Mouse (Mus musculus) gonadal fat pad, adult 2 months (tissue): ENCODE measurements around the gene Btbd1. TPM values are rescaled to one million over a fixed set of nuclear protein-coding genes. Genes with fewer than 3 reads are reported as not detected.

ENCODE experiments used
- DNase-seq: peaks from one replicate; pipeline ENCODE4 v3.0.0-alpha.2; 2012; ENCODE audit warnings: low read depth
- polyA plus RNA-seq: library from polyadenylated mRNA; depleted of rRNA; stranded (reverse); fragments of >200 nt; gene quantifications from 2 replicates; pipeline ENCODE4 v1.2.3, GENCODE M21; 2012; rRNA removed

The Btbd1 gene
- polyA plus RNA-seq, 1 experiment: 39.4 TPM

DNA sequence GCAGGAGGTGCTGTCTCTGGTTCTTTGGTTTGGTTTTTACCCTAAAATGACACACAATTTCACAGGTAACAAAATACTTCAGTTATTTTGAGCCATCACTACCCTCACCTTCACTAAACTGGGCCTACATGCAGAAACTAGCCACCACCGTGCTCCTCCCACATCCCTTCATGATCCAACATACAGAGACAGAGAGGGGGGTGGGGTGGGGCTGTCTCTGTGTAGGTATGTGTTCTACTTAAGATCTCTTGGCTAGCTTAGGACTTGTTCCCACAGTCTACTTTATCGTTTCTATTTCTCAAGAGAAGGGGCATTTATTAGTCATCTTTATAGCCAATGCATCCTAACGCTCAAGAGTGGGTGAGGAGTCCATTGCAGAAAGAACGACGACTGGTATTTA, 40.7 kb downstream of the Btbd1 start:
- DNase-seq: peak; percentile 8

DNA sequence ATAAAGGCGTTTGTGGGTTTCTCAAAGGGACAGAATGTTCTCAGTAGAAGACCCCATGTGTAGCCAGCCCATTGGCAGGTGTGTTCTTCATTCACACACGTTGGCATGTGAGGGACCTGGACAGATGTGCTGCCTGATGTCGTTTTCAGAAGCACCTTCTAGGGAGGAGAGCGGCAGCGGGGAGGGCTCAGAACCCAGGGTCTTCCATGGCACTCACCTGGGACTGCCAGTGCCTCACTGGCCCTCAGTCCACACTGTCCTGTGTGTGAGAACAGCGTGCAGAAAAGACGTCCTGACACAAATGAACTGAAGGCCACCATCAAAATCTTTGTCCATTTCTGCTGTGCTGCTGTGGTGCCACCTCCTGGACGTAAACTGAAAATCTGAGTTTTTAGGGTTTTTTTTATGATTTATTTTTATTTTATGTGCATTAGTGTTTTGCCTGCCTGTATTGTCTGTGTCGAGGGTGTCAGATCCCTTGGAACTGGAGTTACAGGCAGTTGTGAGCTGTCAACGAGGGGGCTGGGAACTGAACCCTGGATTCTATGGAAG, 51.5 kb downstream of the Btbd1 start:
- DNase-seq: no peak

DNA sequence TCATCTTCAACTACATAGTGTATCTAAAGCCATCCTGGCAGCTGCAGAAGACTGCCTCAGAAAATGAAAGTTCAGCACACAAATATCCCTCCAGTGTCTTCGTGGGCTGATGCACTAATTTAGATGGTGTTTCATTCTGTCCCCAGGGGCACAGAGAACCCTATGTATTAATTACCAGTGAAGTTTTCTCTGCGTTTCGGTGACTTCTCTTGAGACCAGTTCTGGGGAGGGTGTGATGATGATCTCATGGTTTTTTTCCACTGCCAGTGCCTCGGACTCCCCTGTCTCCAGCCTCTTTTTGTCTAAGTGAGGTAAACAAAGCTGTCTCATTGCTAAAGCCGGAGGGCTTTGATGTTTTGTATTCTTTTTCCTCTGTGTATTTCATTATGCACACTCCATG, 53.9 kb downstream of the Btbd1 start:
- DNase-seq: no peak

DNA sequence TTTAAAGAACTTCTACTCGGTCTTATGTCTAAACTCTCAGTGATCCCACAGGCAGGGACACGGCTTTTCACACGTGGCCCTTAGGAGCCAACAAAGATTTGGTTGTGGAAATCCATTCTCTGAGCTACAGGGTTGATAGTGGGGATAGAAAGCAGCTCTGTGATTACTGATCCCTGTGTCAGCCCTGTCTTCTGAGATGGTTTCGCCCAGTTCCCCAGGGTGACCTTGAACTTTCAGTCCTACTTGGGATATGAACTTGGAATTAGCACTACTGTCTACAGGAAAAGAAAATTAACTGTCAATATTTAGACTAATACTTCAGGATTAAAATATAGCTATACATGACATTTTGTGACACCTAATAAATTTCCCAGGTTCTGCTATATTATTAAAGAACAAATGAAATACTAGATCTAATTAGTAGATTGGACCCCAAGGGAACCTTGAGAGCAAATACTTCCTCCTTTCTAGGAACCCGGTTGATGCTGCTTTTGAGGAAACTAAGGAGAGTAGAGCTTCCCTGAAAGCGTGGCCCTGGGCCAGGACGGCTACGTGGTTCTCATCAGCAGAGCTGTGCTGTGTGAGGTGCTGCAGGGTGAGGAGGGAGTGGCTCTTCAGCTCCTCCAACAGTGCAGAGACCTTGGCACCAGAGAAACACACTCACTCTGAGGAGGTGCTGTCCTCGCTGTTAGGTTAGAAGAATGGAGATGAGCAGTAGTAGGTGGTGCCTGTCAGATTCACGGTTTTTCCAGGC, 56.3 kb downstream of the Btbd1 start:
- no peak for DNase-seq

DNA sequence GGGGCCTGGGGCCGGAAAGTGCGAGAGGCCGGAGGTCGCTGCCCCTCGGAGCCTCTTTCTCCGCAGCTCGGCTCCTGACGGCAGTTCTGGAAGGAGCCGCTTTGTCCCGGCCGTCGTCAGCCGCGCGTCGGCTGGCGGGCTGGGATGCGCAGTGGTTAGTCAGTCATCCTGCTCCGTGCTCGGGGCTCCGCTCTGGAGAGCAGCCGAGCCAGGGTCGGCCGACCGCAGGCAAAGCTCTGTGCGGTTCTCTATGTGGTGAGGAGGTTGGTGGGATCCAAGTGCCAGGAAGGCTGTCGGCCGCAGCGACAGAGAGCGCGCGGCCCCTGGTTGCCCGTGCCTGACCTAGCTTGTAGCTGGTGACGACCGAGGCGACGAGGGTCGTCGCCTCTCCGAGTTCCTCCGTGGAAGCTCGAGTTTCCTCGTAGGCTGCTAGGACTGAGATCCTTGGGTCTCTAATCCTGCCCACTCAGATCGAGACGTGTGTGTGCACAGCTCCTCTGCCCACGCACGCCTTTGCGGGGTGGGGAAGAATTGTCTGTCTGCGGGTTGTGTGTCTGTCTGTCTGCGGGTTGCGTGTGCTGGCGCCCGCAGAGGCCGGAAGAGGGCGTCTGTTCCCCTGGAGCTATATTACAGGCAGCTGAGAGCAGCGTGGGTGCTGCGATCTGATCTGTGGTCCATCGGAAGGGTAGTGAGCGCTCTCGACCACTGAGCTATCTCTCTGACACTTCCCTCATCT, 66.0 kb downstream of the Btbd1 start:
- no peak for DNase-seq

DNA sequence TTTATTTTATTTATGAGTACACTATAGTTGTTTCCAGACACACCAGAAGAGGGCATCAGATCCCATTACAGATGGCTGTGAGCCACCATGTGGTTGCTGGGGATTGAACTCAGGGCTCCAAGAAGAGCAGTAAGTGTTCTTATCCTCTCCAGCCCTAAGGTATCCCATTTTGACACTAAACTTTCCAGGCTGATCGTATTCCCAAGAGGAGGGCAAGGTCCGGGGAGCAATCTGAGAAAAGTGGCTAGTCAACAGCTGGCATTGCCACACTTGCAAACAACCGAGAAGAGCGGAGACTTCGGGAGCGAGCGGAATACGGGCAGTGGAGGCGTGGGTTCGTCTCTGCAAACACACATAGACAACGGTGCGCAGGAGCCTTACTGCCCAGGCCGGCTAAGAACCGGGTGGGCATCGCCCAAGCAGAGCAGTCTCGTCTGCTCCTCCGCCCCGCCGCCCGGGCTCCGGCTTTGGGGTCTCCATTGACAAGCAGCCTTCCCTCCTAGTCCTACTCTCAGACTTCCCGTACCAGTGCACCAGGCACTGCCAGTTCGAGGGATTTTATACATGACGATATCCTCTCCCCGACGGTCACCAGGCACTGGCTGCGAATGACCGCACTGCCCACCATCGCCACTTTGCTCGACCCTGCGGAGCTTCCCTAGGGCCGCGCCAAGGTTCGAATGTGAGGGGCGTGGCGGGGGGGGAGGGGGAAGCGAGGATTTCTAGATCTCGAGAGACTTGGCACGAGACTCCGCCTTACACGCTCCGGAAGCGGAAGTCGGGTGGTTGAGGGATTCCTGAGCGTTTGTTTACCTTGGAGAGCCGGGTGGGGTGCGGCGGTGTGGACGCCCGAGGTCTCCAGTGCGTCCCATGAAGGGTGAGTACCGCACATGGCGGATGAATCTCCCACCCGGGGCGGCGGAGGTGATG, 66.8 kb downstream of the Btbd1 start, which contains the start of gene Ramac:
TSS of gene Ramac (plus strand) at position 746 of the 930 bp plus-strand sequence.
- no peak for DNase-seq

DNA sequence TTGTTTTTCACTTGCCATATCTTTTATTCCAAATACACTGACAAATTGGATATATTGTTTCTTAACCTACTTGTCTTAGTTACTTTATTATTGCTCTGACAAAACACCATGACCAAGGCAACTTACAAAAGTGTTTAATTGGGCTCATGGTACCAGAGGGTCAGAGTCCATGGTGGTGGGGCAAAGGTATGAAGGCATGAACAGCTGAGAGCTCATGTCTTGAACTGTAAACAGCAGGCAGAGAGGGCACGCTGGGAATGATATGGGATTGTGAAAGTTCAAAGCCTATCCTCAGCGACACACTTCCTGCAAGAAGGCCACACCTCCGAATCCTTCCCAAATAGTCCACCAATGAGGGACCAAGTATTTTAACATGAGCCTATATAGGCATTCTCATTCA, 81.3 kb downstream of the Btbd1 start:
- no peak for DNase-seq

DNA sequence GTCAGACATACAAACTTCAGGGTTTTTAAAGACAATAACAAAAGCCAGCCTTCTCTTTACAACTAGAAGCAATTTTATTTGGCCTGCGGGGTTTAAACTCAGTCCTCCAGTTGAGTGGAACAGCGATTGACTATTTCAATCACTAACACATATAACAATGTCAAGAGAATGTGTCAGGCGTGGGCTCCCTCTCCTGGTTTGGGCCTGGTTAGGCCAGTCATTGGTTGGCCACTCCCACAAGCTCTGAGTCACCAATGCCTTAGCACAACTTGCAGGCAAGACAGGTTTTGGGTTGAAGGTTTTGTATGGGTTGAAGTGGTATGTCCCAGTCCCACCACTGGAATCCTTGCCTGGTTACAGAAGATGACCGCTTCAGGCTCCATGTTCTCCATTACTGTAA, 85.1 kb downstream of the Btbd1 start:
- DNase-seq: no peak

Other genes starting within 250 kb of the Btbd1 start
- 1.3 and 1.6 TPM in 2 replicates for gene Homer2, start 121.9 kb downstream of the Btbd1 start, polyA plus RNA-seq
- 16.7 and 17.7 TPM in 2 replicates for gene Ramac, start 66.5 kb downstream of the Btbd1 start, polyA plus RNA-seq
- gene 3110040N11Rik, start 40.0 kb downstream of the Btbd1 start, polyA plus RNA-seq: 35.6 and 60.7 TPM in 2 replicates
- gene Gm10160, start 26.4 kb upstream of the Btbd1 start, polyA plus RNA-seq: not detected in 2 replicates
- gene Tm6sf1, start 29.6 kb upstream of the Btbd1 start, polyA plus RNA-seq: 33.7 and 36.5 TPM in 2 replicates
- gene Hdgfl3, start 105.0 kb upstream of the Btbd1 start, polyA plus RNA-seq: 3.1 and 4.5 TPM in 2 replicates
- gene Bnc1, start 162.9 kb upstream of the Btbd1 start, polyA plus RNA-seq: 1.3 and 1.7 TPM in 2 replicates